Mouse (Mus musculus): ENCODE results near the gene Elp4. TPM values are rescaled to one million over a fixed set of nuclear protein-coding genes. Genes with fewer than 3 reads are reported as not detected.

Gene Elp4
- polyA plus RNA-seq, 1 experiment from 2014 or later, result 28.2 TPM

DNA sequence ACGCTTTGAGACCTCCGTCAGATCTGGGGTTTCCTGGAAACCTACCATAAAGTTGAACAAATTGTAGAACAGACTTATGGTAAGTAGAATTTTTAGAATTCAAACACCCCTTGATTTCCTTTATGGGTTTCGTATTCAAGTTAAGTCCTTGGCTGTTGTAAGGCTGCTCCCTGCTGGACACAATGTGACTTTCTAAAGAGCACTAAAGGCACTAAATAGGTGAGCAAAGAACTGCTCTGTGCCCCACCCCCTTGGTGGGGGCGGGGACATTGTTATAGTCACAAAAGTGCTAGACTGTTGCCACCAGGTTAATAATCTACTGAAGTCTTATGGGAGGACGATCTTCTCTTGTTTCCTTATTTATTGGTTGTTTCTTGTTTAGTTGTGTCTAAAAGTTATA lies 4.0 kb upstream of the Elp4 start:
- H3K4me2 ChIP-seq, result no peak overlapping the region
- no peaks in the 10 kb centered on the region for H3K36me3 ChIP-seq (ENCODE audit: control insufficient read depth, insufficient read depth, low read length)
- H3K27me3 ChIP-seq (replicated peaks; ENCODE audit: control insufficient read depth, insufficient read depth, low read length), result no peaks in the 10 kb centered on the region
- ATAC-seq (replicated peaks; ENCODE audit: low FRiP score) (no peak), DNase-seq (ENCODE audit: low spot score) (no peak)
- H3K27ac ChIP-seq (ENCODE audit: low read depth, low read length), result no peak overlapping the region
- WGBS, result 81% methylated on average over 5 of the region's 5 CpGs
- 0 out of 2 replicates have a peak, but pooled peaks cover 3% of the 10 kb centered on the region for H3K4me1 ChIP-seq (replicated peaks; ENCODE audit: control insufficient read depth, insufficient read depth, low read length)
- H3K9ac ChIP-seq (ENCODE audit: low read depth, low read length), result no peak overlapping the region
- H3K4me3 ChIP-seq (ENCODE audit: low read depth, low read length), result no peak overlapping the region
- H3K9me3 ChIP-seq (ENCODE audit: control insufficient read depth, low read length), result no peaks in the 10 kb centered on the region

DNA sequence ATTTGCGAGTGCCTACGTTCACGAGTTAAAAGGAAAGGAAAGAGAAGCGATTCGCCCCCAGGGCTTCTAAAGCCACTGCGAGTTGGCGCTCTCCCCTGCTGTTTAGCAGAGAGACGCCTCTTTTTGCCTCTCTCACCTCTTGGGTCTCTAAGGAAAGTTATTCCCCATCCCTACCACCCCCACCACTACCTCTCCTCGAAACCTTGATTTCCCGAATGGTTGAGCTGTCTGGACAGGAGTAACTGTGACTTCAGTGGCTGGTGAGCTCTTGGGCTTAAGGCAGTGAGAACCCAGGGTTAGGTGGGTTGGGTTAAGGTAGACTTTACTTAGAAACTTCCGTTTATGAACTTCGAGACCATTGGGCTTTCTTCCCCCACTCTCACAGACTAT lies 388 bp upstream of the Elp4 start:
- DNase-seq (ENCODE audit: low spot score), result no peak
- 0 out of 2 replicates have a peak, but pooled peaks cover 3% of the 10 kb centered on the region for H3K4me1 ChIP-seq (replicated peaks; ENCODE audit: control insufficient read depth, insufficient read depth, low read length)
- ATAC-seq (replicated peaks; ENCODE audit: low FRiP score), result peak; percentile 42
- peak overlapping the region; percentile 88 for H3K4me3 ChIP-seq (ENCODE audit: low read depth, low read length)
- peak overlapping the region; percentile 81 for H3K4me2 ChIP-seq
- H3K36me3 ChIP-seq (ENCODE audit: control insufficient read depth, insufficient read depth, low read length), result no peaks in the 10 kb centered on the region
- no peaks in the 10 kb centered on the region for H3K9me3 ChIP-seq (ENCODE audit: control insufficient read depth, low read length)
- peak overlapping the region; percentile 75 for H3K9ac ChIP-seq (ENCODE audit: low read depth, low read length)
- under 1% methylated on average over 12 of the region's 12 CpGs for WGBS
- no peaks in the 10 kb centered on the region for H3K27me3 ChIP-seq (replicated peaks; ENCODE audit: control insufficient read depth, insufficient read depth, low read length)
- H3K27ac ChIP-seq (ENCODE audit: low read depth, low read length), result no peak overlapping the region

DNA sequence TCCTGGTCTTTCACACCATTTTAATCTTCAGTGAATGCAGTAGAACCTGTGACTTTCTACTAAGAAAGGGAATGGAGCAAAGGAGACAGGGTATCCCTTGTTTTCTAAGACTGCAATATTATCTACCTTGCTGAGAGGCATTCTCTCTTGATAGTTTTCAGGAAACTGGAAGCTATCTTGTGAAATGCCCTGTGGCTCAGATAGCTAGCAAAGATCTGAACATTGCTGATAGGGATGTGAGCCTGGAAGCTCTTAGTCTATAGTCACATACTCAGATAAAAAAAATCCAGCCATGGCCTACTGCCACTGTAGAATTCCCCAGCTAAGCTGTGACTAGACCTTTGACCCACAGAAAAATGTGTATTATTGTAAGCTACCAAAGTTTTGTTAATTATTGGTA lies 13.5 kb downstream of the Elp4 start:
- no peaks in the 10 kb centered on the region for H3K9me3 ChIP-seq (ENCODE audit: control insufficient read depth, low read length)
- DNase-seq (ENCODE audit: low spot score) (no peak), ATAC-seq (replicated peaks; ENCODE audit: low FRiP score) (no peak)
- H3K36me3 ChIP-seq (ENCODE audit: control insufficient read depth, insufficient read depth, low read length), result peaks cover 5% of the 10 kb centered on the region; the same call in 1 of the 2 replicates
- H3K4me3 ChIP-seq (ENCODE audit: low read depth, low read length), result no peak overlapping the region
- H3K27me3 ChIP-seq (replicated peaks; ENCODE audit: control insufficient read depth, insufficient read depth, low read length), result no peaks in the 10 kb centered on the region
- no peak overlapping the region for H3K27ac ChIP-seq (ENCODE audit: low read depth, low read length)
- no peak overlapping the region for H3K4me2 ChIP-seq
- no peaks in the 10 kb centered on the region for H3K4me1 ChIP-seq (replicated peaks; ENCODE audit: control insufficient read depth, insufficient read depth, low read length)
- no peak overlapping the region for H3K9ac ChIP-seq (ENCODE audit: low read depth, low read length)

DNA sequence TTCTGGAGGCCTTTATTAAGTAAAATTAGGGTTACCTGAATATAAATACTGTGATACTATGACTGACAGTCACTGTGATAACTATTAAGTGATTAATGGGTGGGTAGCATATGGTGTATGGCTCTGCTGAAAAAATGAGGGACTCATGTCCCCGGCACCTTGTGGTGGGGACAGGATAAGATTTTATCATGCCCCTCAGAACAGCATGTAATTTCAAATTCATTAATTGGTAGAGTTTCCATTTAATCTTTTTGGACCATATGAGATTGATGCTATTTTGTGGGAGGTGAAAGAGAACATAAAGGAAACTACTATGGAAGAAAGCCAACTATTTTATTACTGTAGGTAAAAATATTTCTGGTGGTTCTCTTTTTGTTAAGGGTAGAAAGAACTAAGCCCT lies 31.0 kb downstream of the Elp4 start:
- no peaks in the 10 kb centered on the region for H3K27me3 ChIP-seq (replicated peaks; ENCODE audit: control insufficient read depth, insufficient read depth, low read length)
- no peak overlapping the region for H3K4me3 ChIP-seq (ENCODE audit: low read depth, low read length)
- H3K4me2 ChIP-seq, result no peak overlapping the region
- no peaks in the 10 kb centered on the region for H3K9me3 ChIP-seq (ENCODE audit: control insufficient read depth, low read length)
- H3K9ac ChIP-seq (ENCODE audit: low read depth, low read length), result no peak overlapping the region
- H3K27ac ChIP-seq (ENCODE audit: low read depth, low read length), result no peak overlapping the region
- ATAC-seq (replicated peaks; ENCODE audit: low FRiP score) (no peak), DNase-seq (ENCODE audit: low spot score) (no peak)
- H3K36me3 ChIP-seq (ENCODE audit: control insufficient read depth, insufficient read depth, low read length), result no peaks in the 10 kb centered on the region
- 81% methylated on average over 1 of the region's 1 CpGs for WGBS
- no peaks in the 10 kb centered on the region for H3K4me1 ChIP-seq (replicated peaks; ENCODE audit: control insufficient read depth, insufficient read depth, low read length)

DNA sequence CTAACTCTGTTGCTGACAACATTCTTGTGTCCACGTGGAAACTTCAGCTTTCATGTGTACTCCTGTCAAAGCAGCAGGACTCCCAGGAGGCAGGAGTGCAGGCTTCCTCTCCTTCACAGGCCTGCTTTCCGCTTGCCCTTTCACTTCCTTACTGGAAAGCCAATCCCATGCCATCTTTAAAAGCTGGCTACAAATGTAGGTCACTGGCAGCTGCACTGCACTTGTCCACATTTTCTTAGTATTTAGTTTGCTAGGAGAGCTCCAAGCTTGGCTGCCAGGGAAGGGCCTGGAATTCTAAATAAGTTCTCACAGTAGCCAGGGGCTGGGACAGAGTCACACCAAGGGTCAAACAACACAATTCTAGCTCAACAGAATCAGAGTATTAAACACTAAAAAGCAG lies 49.6 kb downstream of the Elp4 start:
- no peaks in the 10 kb centered on the region for H3K4me1 ChIP-seq (replicated peaks; ENCODE audit: control insufficient read depth, insufficient read depth, low read length)
- H3K9me3 ChIP-seq (ENCODE audit: control insufficient read depth, low read length), result no peaks in the 10 kb centered on the region
- no peak overlapping the region for H3K27ac ChIP-seq (ENCODE audit: low read depth, low read length)
- DNase-seq (ENCODE audit: low spot score) (no peak), ATAC-seq (replicated peaks; ENCODE audit: low FRiP score) (no peak)
- no peaks in the 10 kb centered on the region for H3K36me3 ChIP-seq (ENCODE audit: control insufficient read depth, insufficient read depth, low read length)
- no peak overlapping the region for H3K9ac ChIP-seq (ENCODE audit: low read depth, low read length)
- H3K4me3 ChIP-seq (ENCODE audit: low read depth, low read length), result no peak overlapping the region
- H3K4me2 ChIP-seq, result no peak overlapping the region
- 69% methylated on average over 2 of the region's 2 CpGs for WGBS
- no peaks in the 10 kb centered on the region for H3K27me3 ChIP-seq (replicated peaks; ENCODE audit: control insufficient read depth, insufficient read depth, low read length)

DNA sequence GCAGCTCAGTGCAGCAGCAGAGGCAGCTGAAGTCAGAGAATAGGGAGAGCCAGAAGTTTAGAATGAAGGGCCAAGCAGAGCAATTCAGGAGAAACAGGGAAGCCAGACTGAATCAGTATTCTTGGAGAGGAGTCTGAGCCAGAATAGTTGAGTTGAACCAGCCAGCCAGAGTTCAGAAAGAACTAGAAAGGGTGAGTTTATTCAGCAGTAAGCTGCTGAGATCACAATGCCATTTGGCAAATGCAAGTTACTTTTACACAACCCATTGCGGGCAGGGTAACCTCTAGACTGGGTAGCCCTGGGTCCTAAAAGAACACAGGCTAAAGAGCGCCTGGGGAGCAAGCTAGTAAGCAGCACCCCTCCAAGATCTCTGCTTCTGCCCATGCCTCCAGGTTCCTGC lies 51.4 kb downstream of the Elp4 start:
- DNase-seq (ENCODE audit: low spot score) (no peak), ATAC-seq (replicated peaks; ENCODE audit: low FRiP score) (no peak)
- Histone ChIP-seq H3K9ac (ENCODE audit: low read depth, low read length) (no peak overlapping the region), H3K4me2 (no peak overlapping the region), H3K4me3 (ENCODE audit: low read depth, low read length) (no peak overlapping the region), H3K9me3 (ENCODE audit: control insufficient read depth, low read length) (no peaks in the 10 kb centered on the region), H3K27ac (ENCODE audit: low read depth, low read length) (no peak overlapping the region), H3K27me3 (replicated peaks; ENCODE audit: control insufficient read depth, insufficient read depth, low read length) (no peaks in the 10 kb centered on the region), H3K36me3 (ENCODE audit: control insufficient read depth, insufficient read depth, low read length) (no peaks in the 10 kb centered on the region), H3K4me1 (replicated peaks; ENCODE audit: control insufficient read depth, insufficient read depth, low read length) (no peaks in the 10 kb centered on the region)
- WGBS, result 96% methylated on average over 2 of the region's 2 CpGs

DNA sequence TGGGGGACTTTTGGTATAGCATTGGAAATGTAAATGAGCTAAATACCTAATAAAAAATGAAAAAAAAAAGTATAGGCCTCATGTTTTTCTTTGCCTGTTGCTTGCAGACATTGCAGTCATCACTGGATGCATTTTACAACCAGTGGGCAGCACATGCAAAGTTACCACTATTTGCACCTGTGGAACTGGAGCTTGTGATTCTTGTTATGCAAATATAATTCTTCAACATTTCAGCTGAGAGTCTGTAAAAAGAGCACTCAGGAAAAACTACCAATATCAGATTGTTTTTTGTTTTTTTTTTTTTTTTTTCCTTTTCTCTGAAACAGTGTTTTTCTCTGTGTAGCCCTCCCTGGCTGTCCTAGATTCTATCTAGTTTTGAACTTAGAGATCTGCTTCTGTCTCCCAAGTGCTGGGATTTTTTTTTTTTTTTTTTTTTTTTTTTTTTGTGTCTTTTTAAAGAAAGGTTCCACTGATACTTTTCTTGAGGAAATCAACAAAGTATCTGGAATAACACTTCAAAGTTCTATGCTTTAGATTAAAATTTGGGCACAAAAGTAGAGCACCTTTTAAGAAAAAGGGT lies 52.6 kb downstream of the Elp4 start:
- Histone ChIP-seq H3K9me3 (ENCODE audit: control insufficient read depth, low read length) (no peaks in the 10 kb centered on the region), H3K4me3 (ENCODE audit: low read depth, low read length) (no peak overlapping the region), H3K27ac (ENCODE audit: low read depth, low read length) (no peak overlapping the region), H3K27me3 (replicated peaks; ENCODE audit: control insufficient read depth, insufficient read depth, low read length) (no peaks in the 10 kb centered on the region), H3K9ac (ENCODE audit: low read depth, low read length) (no peak overlapping the region), H3K4me1 (replicated peaks; ENCODE audit: control insufficient read depth, insufficient read depth, low read length) (no peaks in the 10 kb centered on the region), H3K36me3 (ENCODE audit: control insufficient read depth, insufficient read depth, low read length) (no peaks in the 10 kb centered on the region), H3K4me2 (no peak overlapping the region)
- ATAC-seq (replicated peaks; ENCODE audit: low FRiP score), result no peak
- DNase-seq (ENCODE audit: low spot score), result no peak

DNA sequence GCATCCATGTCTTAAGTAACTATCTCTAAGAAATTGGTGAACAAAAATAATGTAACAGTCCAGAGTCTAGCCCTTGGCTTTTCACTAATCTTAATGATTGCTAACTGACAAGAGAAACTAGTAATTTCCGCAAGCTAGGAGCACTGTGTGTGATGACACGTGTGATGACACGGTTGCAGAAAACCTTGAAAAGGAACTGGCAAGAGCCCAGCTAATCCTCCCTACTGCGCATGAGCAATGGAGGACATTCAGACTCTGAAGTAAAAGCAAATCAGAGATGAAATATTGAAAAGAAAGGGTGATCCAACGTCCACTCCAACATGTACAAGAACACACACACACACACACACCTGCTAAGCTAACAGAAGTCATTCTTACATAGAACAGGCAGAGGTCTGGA lies 61.2 kb downstream of the Elp4 start:
- DNase-seq (ENCODE audit: low spot score) (no peak), ATAC-seq (replicated peaks; ENCODE audit: low FRiP score) (no peak)
- 84% methylated on average over 5 of the region's 5 CpGs for WGBS
- no peaks in the 10 kb centered on the region for H3K27me3 ChIP-seq (replicated peaks; ENCODE audit: control insufficient read depth, insufficient read depth, low read length)
- H3K36me3 ChIP-seq (ENCODE audit: control insufficient read depth, insufficient read depth, low read length), result no peaks in the 10 kb centered on the region
- H3K9me3 ChIP-seq (ENCODE audit: control insufficient read depth, low read length), result no peaks in the 10 kb centered on the region
- no peak overlapping the region for H3K4me3 ChIP-seq (ENCODE audit: low read depth, low read length)
- no peak overlapping the region for H3K9ac ChIP-seq (ENCODE audit: low read depth, low read length)
- H3K4me2 ChIP-seq, result no peak overlapping the region
- no peaks in the 10 kb centered on the region for H3K4me1 ChIP-seq (replicated peaks; ENCODE audit: control insufficient read depth, insufficient read depth, low read length)
- H3K27ac ChIP-seq (ENCODE audit: low read depth, low read length), result no peak overlapping the region

DNA sequence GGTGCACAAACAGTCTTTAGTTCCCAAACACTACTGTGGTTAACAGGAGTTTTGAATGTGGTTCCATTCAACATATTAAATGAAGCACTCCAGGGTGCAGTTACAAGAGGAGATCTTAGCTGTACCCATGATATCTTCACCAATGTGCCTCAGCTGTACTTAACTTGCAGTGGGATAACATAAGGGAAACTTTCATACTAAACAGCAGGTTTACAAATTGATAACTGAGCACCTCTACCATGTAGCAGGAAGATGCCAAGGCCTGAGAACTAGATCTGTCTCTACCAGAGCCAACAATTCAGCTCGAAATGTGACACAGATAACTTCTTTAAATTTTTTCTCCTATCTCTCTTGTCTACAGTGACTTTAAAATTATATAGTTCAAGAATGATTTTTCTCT lies 86.4 kb downstream of the Elp4 start:
- Histone ChIP-seq H3K27me3 (replicated peaks; ENCODE audit: control insufficient read depth, insufficient read depth, low read length) (no peaks in the 10 kb centered on the region), H3K9me3 (ENCODE audit: control insufficient read depth, low read length) (no peaks in the 10 kb centered on the region), H3K4me3 (ENCODE audit: low read depth, low read length) (no peak overlapping the region), H3K27ac (ENCODE audit: low read depth, low read length) (no peak overlapping the region), H3K36me3 (ENCODE audit: control insufficient read depth, insufficient read depth, low read length) (no peaks in the 10 kb centered on the region), H3K4me1 (replicated peaks; ENCODE audit: control insufficient read depth, insufficient read depth, low read length) (no peaks in the 10 kb centered on the region), H3K4me2 (no peak overlapping the region), H3K9ac (ENCODE audit: low read depth, low read length) (no peak overlapping the region)
- DNase-seq (ENCODE audit: low spot score) (no peak), ATAC-seq (replicated peaks; ENCODE audit: low FRiP score) (no peak)
- 83% methylated on average over 1 of the region's 1 CpGs for WGBS
